Mouse (Mus musculus) bone marrow, adult 2 months (tissue): ENCODE data around the gene Ppard.

Experiments
- CTCF ChIP-seq: fragments of 200-500 bp; IDR thresholded peaks from 2 replicates; pipeline ENCODE4 v1.5.1; 2011; ENCODE audit warnings: low read length, control low read depth; ENCODE audit not compliant: control insufficient read depth, insufficient read depth
- POLR2A ChIP-seq: fragments of 200-500 bp; IDR thresholded peaks from 2 replicates; pipeline ENCODE4 v1.6.1; 2011; ENCODE audit warnings: low read depth, mild to moderate bottlenecking, control low read depth, low read length, borderline replicate concordance; ENCODE audit not compliant: control insufficient read depth

DNA sequence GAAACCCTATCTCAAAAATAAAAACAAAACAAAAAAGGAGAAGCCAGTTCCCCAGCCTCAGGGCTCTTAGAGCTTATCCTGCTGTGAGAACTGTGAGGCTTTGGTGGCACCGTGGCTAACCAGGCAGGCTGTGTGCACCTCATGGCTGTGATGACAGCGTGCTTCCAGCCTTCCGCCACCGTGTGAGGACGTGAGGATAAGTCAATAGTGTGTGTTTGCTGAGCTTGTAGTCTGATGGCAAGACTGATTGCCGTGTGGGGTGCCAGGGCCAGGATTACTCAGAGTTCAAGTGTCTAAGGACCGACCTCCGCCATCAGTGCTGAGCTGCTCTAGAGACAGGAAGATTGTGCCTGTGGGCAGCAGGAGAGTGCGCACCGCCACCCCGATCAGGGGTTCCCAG lies 58.2 kb downstream of the Ppard start:
- TF ChIP-seq CTCF (no peak), POLR2A (no peak)
